Mouse (Mus musculus): ENCODE results near the gene Zfp638. TPM values are rescaled to one million over a fixed set of nuclear protein-coding genes. Genes with fewer than 3 reads are reported as not detected.
A peak's percentile ranks its signal among the peaks of the same experiment; 100 is the strongest.
"Not testable (repeated sequence)": the region's sequence is repeated elsewhere in the genome, so short reads cannot be mapped to it uniquely, and the experiment has no call there.

Zfp638 gene
- polyA plus RNA-seq (2015; fragmentation: Nextera tagmentation; extraction: Ambion mirVana) = 50.8 and 52.2 TPM in 2 replicates

DNA sequence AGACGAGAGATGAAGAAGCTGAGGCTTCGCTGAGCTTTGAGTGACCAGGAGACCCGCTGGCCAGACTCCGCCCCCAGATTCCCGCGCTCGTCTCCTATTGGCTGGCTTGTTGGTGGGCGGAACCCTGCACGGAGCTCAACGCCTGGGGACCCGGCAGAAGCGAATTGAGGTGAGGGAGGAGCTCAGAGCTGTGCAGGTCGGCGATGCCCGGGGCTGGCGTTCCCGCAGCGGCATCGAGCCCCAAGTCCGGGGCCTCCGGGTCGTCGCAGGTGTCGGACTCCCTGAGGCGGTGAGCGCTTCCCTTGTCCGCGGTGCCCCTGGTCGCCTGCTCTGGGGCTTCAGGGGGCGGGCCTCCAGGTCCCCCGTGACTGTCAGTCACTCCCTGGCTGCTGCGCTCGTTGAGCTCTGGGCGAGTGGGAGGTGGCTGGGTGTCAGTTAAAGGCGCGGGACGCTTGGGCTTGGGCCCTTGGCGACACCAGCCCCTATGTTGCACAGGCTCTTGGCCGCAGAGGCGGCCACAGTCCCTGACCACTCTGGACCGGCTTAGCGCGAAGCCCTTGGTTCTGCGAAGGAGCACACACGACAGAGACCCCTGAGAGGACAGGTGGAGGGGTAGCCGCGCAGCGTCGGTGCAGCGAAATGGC, at the start of gene Zfp638:
TSS of gene Zfp638 (plus strand) at position 156 of the 644 bp plus-strand sequence.
- DNase-seq (ENCODE audit: low spot score) = peak; percentile 87

DNA sequence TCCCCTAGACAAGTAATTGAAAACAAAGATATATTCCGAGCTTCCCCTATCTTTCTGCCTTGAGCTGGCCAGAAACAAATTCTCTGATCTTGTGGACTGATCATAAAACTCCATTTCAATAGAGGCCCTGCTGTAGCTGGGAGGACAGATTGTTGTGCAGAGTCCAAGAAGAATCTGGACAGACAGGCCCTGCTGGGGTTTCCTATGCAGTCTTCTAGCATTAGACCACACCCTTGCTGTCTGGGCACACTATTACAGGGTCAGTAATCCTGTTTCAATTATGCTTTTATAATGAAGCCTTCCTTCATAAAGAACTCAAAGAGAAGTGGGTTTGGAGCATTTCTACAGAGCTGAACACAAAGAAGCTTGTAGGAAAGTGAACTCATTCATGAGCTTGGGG, 47.9 kb upstream of the Zfp638 start:
- DNase-seq (ENCODE audit: low spot score) = no peak

DNA sequence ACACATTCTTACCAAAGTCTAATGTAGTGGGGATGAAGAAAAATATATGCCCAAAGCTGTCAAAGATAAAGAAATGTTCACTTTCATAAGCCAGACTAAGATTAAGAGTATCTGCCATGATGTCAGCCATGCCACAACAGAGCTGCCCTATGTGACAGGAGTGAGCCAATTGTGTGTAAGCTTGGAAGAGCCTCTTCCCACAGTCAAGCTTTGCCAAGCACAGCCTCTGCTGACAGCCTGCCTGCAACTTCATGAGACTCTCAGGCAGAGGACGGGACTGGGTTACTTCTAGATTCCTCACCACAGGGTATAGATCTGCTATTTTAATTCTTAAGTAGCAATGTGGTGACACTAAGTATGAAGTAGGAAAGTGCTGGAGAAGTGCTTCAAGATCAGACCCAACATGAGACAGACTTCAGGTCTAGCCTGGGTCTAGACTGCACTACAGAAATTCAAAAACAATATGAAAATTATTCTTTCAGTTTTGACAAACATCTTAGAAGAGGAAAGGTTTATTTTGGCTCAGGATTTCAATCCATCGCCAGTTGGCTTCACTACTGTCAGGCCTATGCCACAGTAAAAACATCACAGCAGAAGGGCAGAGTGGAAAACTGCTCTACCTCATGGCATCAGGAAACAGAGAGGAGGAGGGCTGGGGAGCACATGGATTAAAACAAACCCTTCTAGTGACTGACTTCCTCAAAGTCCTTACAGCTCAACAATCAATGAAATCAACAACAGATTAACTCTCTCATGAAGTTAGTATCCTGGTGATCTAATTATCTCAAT, 46.0 kb upstream of the Zfp638 start:
- no peak for DNase-seq (ENCODE audit: low spot score)

DNA sequence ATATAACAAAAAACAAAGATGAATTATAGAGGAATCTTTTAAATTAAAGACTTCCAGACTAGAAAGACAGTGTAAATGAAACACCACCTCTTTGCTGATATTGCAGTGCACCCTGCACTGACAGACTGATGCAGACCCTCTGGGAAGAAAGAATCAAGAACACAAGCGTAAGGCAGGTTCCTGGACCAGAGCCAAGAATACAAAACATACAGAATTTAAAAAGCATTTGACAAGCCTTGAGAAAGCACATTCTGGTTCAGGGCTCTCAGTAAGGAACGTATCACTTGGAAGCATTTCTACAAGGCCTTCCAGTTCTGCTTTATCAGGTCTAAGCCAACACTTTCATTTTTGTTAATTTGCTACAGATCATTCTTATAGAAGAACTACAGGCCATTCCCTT, 45.1 kb upstream of the Zfp638 start:
- no peak for DNase-seq (ENCODE audit: low spot score)

DNA sequence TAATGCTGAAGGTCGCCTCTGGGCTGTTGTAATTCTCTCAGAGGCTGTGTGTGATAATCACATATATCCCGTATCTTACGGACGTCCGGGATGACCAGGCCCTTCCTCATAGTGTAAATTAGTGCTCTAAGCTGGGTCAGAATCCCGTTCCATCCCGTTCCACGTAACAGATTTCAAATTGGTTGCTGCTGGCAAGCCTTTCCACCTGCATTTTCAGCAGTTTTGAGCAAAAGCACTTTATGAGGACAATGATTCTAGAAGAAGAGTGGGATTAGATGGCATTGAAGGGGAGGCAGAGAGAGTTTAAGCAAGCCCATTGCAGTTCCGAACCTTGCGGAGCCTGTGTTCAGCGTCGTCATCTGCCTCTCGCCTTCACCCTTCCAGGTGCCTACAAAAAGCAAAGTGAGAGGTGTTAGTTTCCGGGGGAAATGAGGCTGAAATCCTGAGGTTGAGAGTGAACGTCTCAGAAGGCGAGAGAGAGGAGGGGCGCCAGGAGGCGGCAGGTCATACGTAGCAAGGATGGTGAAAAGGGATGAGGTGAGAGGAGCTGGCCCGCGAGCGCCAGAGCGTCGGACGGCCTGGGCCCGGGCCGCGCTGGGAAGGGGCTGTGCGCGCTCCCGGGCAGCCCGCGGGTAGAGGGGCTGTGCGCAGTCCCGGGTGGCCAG, 35.8 kb upstream of the Zfp638 start:
- DNase-seq (ENCODE audit: low spot score) = peak; percentile 74

DNA sequence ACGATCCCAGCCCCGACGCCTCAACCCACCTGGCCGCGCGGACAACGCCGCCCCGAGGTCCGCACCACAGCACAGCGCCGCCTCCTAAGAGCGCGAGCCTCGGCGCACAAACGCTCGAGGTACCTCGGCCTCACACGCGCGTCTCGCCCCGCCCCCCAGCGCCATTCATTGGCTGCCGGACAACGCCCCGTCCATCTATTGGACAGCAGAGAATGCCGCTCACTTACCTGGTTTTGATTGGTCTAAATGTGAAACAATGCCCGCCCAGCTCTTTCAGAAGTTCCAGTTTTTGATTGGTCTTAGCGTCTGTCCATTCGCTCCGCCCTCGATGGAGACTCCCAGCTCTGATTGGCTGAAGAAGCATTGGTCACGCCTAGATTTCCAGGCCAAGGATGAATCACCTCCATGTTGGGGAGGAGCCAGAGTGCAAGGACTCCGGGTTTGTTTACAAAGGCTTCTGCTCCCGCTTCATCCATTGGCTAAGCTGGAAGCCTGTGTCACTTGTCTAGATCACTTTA, 35.2 kb upstream of the Zfp638 start, which contains the start of gene Paip2b:
TSS of gene Paip2b (minus strand) at position 136 of the 518 bp plus-strand sequence.
- DNase-seq (ENCODE audit: low spot score) = peak; percentile 99

DNA sequence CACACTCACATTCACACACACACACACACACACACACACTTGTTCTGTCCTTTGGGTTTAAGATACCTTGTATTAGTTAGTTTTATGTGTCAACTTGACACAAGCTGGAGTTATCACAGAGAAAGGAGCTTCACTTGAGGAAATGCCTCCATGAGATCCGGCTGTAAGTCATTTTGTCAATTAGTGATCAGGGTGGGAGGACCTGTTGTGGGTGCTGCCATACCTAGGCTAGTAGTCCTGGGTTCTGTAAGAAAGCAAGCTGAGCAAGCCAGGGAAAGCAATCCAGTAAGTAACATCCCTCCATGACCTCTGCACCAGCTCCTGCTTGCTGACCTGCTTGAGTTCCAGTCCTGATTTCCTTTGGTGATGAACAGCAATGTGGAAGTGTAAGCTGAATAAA, 34.5 kb upstream of the Zfp638 start:
- DNase-seq (ENCODE audit: low spot score) = not testable (repeated sequence)

DNA sequence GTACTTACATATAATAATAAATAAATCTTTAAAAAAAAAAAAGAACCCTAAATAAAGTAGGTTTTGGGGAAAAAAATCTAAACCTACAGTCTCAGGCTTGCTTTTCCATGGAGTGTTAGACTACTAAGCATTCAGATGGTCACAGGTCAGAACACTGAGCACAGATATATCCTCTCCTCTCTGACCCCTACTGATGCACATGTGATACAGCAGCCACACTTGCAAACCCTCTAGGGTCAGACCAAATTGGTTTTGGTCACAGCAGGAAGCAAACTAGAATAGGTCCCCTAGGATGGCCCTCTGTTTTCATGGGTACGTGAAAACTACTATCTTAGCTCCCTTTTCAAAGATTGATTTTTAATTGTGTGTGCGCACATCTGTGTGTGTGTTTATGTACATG, 30.1 kb upstream of the Zfp638 start:
- DNase-seq (ENCODE audit: low spot score) = no peak

DNA sequence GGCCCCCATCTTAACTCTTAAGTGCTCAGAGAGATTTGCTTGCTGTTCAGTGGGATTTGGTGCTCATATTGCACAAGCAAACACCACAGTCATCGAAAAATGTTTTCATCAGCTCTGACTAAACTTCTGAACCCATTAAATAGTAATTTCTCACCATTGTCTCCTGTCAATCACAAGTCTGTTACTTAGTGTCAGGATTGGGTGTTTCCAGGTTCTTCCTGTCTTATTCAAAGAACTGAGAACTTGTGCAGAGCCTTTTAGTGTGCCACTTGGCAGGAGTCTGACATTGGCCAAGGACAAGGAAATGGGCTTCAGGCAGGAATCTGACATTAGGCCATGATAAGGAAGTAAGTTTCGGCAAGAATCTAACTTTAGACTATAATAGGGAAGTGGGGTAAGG, 28.9 kb upstream of the Zfp638 start:
- DNase-seq (ENCODE audit: low spot score) = no peak

DNA sequence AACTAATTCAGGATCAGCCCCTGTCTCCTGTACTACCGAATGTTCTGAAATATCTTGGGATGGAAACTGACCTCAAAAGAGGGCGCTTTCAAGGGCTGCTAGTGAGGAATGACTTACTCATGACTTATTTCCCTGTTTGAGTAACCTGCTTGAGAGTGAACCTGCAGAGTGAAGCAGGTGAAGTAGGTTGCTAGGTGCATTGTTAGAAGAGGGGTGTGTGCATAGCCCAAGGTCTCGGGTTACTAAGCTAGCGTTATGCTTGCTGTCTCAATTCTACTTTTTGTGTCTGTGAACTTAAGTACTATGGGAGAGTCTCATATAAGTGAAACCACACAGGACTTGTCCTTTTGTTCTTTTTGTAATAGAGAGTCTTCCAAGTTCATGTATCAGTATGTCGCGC, 26.8 kb upstream of the Zfp638 start:
- no peak for DNase-seq (ENCODE audit: low spot score)

DNA sequence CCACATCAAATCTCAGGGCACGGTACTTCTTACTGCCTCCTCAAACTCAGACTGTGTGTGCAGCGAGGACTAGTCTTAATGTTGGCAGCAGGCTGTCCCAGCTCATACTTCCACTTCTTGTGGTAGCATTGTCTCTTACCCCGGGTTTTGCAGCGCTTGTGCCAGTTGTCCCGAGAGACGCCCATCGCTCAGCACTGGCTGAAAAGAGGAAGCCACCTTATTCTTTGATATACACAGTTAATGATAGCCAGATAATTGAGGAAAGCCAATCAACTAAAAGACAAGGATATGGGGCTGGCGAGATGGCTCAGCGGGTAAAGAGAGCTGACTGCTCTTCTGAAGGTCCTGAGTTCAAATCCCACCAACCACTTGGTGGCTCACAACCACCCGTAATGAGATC, 22.0 kb upstream of the Zfp638 start:
- no peak for DNase-seq (ENCODE audit: low spot score)

DNA sequence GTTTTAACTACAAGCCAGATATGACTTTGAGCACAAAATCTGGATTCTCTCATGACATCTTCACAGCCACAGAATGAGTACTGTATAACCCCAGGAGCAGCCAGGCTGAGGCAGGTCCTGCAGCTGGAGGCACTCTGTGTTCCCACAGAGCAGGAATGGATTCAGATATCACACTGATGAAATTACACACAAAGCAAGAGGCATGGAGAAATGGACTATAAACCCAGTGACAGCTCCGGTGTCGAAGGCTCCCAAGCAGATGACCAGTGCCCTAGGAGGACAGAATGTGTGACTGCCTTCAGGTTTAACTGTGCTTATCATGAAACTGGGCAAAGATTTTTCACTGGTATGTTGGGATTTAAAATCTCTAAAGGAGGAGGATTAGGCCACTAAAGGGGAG, 20.8 kb upstream of the Zfp638 start:
- DNase-seq (ENCODE audit: low spot score) = no peak

DNA sequence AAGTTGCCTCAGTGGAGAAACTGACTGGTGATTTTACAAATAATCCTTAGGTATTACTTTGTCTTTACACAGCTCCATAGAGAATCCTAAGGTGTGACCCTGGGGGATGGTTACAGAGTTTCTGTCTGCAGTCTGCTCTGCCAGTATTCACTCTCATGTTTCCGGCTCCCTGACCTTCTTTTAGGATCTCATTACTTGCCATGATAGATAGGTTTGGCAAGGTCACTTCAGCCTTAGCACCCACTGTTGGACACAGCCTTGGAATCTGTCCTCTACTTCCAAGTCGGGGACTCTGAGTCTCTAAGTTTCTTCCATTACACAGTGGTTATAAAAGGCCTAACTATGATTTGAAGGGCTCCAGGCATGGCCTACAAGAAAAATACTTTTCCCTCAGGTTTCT, 17.5 kb upstream of the Zfp638 start:
- no peak for DNase-seq (ENCODE audit: low spot score)

DNA sequence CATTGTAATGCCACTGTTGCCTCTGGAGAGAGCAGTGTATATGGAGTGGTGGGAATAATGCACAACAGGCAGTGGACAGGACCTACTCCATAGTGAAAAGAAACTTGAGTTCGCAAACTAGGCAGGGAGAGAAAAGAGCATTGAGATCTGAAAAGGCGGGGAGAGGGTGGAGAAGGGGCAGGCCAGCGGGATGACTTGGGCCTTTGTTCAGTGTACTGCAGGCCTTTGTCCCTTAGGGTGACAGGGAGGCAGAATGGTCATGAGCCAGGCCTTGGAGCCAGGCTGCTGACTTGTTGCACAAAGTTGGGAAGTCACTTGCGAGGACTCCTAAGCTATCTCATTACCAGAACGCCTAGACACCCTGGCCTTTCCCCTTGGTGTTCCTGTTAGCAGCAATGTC, 9.4 kb upstream of the Zfp638 start:
- no peak for DNase-seq (ENCODE audit: low spot score)

DNA sequence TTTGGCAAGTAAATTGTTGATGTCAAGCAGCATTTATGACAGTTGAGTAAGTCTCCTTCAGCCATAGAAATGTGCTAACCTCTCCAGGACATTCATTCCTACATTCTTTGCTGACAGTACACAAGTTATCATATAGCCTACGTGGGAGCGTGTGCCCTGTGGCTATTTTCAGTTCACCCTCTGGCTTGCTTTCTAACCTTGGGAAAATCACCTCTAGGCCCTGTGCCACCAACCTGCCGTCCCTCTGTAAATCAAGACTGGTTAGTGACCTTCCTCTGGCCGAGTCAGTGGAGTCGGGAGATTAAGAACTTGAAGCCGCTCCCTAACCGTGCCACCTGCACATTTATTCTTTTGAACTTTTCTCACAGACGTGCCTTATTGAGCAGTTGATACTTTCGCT, 6.9 kb upstream of the Zfp638 start:
- DNase-seq (ENCODE audit: low spot score) = no peak

DNA sequence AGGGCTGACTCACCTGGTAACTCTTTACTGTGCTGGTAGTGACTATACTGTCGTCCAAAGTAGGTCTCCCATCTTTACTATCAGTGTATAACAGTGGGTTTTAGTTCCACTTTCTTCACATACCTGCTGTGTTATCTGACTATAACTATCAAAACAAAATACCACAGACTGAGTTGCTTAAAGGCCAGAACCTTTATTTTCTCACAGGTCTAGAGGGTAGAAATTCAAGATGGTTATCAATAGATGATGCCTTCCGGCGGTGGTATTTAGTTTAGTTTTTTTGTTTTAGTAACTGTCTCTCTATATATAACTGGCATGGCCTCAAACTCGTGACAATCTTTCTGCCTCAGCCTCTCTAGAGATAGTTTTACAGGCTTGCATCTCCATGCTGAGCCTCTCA, 3.4 kb upstream of the Zfp638 start:
- DNase-seq (ENCODE audit: low spot score) = no peak

DNA sequence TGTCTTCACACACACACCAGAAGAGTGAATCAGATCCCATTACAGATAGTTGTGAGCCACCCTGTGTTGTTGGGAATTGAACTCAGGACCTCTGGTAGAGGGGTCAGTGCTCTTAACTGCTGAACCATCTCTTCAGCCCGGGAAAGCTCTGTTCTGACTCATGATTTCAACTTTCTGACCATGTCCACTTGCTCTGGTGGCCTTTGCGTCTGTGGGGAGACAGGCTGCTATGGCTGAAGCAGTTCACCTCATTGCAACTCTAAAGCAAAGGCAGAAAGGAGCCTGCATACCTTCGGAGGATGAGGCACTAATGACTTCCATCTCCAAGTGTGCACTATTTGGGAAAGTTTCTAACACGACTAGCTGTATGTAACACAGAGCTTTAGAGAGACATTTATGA, 486 bp upstream of the Zfp638 start:
- no peak for DNase-seq (ENCODE audit: low spot score)

DNA sequence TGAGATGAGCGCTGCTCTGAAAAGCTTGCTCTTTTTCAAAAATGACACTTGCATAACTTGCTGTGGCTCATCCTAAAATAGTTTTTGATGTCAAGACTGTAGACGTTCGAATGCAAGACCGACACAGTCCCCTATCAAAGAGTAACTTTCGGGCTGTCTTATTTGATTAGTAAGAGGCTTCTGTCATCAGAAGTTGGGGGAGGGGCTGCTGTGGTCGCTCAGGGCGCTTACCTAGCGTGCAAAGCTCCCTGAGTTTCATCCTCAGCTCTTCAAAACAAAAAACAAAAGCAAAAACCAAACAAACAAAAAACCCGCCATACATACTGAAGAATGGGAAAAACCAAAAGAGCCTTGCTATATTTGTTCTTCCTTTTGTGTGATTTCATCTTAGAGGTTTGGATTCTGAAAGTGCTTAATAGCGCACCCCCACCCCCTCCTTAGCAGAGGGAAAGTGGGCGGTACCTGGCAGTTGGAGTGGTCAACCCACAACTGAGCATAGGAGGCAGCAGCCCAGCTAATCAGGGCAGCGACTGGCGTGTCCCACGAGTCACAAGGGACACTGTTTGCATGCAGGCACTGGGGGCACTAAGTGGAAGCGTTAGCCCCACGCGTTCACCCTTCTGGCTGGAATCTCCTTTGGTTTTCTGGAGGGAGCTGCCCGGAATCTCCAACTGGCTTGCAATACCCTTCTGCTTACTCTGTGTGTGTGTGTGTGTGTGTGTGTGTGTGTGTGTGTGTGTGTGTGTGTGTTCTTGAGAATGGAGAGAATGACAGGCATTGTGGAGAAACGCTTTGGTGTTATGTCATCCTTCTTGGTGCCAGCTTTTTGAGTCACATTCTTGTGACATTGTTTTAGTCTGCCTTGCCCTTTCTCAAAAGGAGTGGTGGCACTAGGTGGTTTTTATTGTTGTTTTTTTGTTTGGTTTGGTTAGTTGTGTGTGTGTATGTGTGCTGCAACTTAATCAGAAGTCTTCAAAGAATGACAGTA, 983 bp downstream of the Zfp638 start:
- DNase-seq (ENCODE audit: low spot score) = peak; percentile 5

DNA sequence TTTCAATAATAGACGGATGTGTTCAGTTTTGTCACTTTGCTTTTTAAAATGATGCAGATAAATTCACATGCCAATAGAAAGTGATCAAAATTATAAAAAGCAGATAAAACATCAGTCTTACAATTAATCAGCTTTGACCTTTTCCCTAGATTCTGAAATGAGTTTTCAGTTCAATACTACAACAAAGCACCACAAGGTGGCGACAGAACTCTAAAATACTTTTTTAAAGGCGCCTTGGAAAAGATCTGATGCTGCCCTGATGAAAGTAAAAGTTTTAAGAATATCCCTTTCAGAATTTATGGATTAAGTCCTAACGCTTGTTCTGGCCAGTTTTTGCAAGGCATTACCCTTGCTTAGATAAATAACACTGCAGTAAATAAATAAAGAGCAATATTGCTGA, 12.9 kb downstream of the Zfp638 start:
- peak; percentile 56 for DNase-seq (ENCODE audit: low spot score)

DNA sequence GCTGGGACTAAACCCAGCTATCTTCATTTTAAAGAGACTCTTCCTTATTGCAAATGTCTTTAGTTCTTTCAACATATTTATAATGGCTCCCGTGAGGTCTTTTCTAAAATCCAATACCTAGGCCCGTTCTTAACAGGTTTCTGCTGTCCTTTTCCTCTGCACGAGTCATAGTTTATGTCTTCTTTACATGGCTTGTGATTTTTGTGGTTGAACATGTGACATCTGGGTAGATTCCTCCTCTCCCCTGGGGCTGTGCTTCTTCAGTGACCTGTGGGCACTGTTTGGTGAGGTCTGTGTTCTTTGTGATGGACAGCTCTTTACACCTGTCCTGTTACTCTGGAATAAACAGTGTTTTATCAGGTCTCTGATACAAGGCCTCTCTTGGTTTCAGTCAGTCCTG, 19.9 kb downstream of the Zfp638 start:
- no peak for DNase-seq (ENCODE audit: low spot score)

DNA sequence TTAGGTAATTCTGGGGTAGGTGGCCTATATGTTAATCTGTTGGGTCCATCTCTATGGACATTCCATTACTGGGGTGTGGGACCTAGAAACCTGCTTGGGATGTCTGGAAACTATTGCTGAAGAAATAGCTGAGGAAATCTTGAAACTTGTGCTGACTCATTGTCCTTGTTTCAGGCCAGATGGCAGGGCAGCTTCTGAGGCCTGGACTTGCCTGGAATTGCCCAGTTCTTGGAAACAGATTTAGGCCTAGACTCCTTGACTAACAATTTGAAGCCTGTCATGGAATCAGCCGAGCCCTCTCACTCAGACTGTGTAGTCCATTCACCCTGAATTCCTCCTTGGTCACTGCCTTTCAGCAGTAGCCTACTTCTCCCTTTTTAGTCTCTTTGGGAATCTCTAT, 21.9 kb downstream of the Zfp638 start:
- DNase-seq (ENCODE audit: low spot score) = no peak
